Mouse (Mus musculus): ENCODE measurements at regions not wholly inside any gene's neighbourhood (a gene's known extent, or its start where the extent isn't known, plus 50 kb on each side); places are given as distances from the start of the nearest gene placed in this dataset.
"Not testable (repeated sequence)": the region's sequence is repeated elsewhere in the genome, so short reads cannot be mapped to it uniquely, and the experiment has no call there.

DNA sequence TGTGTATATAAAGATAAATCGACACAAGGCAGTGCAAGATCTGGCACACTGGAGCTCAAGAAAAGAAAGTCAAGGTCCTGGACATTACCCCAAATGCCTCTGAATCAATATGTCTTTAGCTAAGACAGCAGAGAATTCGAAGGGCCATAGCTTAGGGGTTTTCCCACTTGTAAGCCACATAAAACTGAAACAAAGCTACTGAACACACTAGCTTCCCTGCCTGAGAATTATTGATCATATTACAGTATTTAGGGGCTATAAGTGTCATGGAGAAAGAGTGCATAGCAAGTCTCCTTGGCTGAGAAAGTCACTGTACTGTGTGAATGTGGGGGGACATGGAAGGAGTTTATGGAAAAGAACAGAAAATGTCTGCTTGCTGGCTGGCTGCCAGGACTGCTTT lies 207.3 kb upstream of the Htr1f start:
- DNase-seq (ENCODE audit: low read depth, low spot score), result no peak

DNA sequence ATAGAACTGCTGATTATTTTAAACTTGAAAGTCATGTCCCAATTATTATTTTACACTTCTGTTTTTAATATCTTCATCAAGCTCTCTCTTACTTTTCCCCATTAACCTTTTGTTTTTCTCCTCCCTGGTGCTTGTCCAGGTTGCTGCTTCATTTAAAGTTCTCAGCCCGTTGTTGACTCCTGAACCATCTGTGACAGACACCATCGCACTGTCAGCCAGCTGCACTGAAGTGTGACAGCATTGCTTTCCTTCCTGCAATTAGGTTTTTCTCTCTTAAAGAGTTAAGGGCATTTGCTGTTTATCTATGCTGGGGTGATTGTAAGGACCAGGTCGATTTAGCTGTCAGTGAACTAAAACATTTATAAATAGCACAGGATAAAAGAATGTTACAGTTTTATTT lies 205.3 kb upstream of the Pou1f1 start:
- no peak for DNase-seq (ENCODE audit: low read depth, low spot score)

DNA sequence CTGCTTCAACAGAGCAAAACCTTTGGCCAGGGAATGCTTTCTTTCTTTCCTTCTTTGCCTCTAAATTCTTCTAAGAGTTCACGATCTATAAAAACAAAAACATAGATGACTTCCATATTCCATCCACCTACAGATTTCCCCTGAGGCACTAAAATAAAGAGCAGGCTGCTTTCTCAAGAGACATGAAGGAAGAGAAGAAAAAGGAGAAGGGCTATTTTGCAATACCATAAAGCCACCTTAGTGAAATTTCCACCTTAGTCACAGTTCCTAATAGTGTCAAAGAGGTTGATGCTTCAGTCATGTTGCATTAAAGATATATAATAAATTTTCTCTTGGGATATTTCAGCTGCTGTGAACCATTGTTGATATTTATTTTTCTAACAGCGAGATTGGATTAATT lies 187.9 kb upstream of the Pou1f1 start:
- no peak for DNase-seq (ENCODE audit: low read depth, low spot score)

DNA sequence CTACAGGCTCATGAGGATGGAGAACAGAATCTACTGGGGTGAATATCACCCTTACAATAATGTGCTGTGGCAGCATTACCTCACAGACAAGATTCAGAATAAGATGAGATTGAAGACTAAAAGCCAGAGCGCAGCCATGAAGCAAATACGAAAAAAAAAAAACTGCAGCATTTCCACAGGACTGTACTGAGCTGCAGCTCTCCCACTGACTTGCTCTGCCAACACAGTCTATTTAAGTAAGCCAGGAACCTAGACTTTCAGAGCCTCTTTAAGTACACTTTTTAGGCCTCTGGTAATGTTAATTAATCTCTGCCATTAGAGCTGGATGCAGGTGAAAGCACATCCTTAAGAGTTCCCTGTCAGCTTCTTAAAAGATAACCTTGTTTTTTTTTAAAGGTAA lies 181.1 kb upstream of the Pou1f1 start:
- DNase-seq (ENCODE audit: low read depth, low spot score), result no peak

DNA sequence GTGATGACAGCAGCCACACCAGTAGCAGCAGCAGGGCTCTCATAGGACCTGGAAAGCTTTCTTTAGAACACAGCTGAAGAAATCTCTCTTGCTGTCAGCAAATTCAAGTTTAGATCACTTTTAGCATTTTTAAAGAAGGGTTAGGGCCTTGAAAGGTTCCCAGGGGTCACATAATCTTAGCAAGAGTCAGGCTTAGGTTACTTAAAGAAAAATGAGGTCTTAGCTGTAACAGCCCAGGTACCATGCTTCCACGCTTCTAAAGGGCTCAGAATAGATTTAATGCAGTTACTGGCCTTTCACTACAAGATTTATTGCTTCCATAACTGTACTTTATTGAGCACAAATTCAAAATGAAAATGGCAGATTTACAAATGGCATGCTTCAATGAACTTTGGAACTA lies 160.4 kb upstream of the Pou1f1 start:
- no peak for DNase-seq (ENCODE audit: low read depth, low spot score)

DNA sequence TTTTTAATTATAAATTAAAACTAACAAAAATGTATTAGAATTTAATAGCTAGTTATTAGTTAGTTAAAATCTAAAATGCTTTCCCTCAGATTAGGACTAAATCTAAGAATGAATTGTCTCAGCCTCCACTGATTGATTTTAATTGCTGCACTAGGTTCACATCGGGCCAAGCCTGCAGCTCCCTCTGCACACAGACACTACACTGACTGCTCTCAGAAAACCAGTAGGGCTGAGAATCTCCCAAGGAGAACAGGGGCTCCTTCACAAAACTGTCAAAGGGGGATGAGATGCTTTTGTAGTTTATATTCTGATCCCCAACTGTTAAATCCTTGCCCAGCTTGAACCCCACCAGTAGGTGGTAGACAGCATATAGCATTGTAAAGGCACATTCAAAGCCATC lies 151.0 kb upstream of the Pou1f1 start:
- no peak for DNase-seq (ENCODE audit: low read depth, low spot score)

DNA sequence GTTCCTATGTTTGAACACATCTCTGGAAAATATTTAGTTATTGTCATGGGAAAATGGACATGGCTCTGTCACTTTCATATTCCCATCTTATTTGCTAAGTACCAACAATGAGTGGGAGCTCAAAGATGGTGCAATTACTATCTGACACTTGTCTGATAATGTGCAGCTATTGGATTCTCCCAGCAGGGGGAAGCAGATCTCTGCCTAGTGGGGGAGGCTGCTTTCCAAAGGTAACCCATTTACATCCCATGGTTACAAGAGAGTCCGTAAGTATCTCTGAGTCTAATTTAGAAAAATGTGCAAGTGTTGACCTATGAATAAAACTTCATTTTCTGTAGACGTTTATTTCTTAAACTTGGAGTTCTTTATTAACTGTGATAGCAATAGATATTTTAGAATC lies 149.4 kb upstream of the Pou1f1 start:
- peak; percentile 3 for DNase-seq (ENCODE audit: low read depth, low spot score)

DNA sequence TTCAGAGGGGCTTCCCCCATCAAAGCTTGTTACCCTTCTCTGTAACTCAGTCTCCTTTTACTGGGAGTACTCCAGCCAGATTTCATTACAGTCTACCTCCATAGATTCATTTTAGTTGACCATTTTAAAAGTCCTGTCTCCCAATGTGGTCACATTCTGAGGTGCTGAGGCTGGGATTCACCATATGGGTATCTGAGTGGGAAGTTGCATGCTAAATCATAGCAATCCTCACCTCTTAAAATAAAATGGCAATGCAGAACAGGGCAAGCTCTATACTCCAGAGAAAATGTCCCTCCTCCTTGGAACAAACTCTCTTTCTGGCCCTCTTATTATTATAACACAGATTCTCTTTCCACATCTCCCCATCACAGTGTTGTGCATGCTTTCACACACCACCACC lies 143.8 kb upstream of the Pou1f1 start:
- DNase-seq (ENCODE audit: low read depth, low spot score), result no peak

DNA sequence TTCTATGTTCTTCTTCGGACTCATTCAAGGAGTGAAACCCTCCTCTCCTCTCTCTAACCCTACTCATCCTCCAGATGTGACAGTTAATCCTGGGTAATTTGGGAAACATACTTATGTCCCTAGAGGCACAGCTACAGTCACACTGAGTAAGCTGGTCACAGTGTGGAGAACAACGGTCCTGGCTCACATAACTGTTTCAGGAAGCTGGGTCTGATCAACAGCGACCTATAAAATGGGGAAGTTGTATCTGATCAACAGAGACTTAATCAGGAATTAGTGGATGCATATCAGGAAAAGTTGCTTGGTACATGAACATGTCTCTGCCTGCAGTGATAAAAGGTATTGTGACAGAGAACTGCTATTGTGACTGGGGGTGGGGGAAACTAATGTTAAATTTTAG lies 142.0 kb upstream of the Pou1f1 start:
- DNase-seq (ENCODE audit: low read depth, low spot score), result no peak

DNA sequence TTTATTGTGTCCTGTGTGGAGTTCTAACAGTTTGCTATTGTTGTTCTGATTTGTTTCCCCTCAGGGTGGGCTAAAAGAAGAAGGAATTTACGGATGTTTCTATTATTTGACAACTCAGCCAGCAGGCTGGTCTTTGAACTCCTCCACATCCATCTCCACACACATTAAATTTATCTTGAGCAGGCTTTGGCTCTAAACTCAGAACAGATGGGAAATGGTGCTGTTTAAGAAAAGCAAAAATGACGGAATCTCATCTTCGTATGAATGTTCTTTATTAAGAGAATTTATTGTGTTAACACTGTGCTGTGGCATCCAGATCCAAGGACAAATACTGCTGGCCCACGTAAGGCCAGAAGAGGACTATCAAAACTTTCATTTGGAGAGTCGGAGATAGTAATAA lies 140.4 kb upstream of the Pou1f1 start:
- DNase-seq (ENCODE audit: low read depth, low spot score), result no peak

DNA sequence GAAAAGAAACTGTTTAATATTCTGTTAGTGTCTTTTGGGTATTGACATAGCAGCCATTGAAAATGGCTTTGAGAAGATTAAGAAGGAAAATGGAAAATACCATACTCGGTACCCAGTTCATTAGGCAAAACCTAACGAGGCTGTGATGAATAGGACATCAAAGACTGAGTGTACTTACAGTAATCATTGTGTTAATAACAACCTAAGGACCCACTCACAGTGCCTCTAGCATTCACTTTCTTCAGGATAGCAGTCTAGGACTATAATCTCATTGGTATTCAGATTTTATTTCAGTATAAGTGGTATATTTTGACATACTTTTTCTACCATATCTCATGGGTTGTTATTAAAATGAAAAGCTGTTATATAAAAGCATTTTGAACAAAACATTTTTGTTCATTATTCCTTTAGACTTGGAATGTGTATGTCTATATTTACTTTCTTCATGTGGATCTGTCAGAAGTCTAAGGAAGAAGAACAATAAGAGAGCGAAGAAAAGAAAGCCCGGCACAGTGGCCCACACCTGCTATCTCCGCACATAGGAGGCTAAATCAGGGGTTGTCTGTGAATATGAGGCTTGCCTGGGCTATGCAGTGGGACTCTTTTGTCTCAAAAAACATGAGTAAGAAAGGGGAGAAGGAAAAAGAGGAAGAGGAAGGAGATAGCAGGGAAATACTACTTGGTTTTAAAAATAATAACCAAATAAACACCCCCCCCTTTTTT lies 116.2 kb upstream of the Pou1f1 start:
- DNase-seq (ENCODE audit: low read depth, low spot score), result no peak

DNA sequence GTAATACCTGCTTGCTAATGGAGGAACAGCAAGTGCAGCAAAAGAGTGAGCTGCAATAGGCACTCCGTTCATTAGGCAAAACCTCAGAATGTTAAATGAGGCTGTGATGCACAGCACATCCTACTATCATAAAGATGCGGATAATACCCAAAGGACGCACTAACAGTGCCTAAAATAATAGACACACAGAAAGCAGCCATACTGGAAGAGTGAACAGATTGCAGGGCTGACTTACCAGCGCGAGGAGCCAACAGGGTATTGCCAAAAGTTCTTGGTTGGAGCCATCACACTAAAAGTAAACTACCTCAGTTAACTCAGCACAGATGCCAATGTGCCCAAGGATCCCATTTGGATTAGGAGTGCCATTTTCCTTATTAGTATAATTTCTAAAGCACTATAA lies 115.5 kb upstream of the Pou1f1 start:
- no peak for DNase-seq (ENCODE audit: low read depth, low spot score)

DNA sequence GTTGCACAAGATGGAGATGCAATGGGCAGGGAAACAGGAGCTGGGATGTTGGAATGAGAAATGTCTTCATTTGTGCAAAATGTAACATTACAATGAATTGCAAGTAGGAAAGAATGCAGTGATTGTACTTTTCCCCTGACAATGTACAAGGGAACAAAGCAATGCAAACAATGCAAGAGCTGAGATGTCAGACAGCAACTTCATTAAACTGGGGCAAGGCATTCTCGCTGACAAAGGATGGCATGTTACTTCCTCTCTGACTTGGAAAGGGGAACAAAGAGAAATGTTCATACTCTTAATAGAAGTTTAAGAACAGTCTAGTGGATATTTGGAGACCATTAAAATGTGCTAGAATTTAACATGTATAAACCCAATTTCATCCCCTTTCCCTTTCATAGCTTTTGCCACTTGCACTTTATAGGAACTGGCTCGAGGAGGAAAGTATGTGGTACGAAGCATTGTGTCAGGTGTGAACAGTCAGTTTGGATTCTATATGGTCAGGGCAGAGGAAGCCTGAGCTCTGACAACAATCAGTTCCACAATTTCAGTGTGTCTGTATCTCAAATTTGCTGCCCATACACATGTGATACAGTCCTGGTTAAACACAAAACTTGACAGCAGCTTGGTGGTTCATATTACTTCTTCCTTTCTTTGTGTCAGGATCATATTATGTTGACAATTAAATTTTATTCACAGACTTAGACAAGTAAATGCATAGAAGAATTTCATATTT lies 114.3 kb upstream of the Pou1f1 start:
- no peak for DNase-seq (ENCODE audit: low read depth, low spot score)

DNA sequence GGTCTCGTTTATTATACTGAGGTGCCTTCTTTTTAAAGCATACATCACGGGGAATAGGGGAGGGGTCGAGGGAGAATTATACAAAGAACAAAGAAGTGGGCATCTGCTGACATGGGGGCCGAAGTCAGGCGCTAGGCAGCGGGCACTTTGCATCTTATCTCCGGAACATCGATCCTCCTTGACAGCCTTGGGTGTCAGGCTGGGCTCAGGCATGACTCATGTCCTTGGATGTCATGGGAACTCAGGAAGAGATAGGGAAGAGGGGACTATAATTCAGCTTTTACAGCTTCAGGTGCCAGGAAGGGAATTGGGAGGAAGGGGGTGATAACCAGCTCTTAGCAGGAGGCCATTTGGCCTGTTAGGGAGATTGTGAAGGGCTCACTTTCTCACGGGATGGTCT lies 88.3 kb upstream of the Pou1f1 start:
- not testable (repeated sequence) for DNase-seq (ENCODE audit: low read depth, low spot score)

DNA sequence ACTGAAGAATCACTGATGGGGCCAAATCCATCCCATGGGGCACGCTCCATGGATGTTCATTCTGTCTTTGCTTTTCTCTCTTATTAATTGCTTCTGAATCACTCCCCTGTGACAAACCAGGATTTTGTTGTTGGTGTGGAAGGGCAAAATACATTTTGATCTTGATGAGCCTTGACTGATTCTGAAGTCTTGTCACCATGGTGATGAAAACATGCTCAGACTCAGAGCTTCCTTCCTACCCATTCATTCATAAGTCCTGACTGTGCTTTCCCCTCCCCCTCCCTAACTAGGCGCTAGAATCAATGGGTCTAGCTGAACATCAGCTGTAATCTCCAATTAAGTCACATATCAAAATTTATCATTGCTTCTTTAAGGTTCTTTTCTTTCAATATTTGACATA lies 84.2 kb upstream of the Pou1f1 start:
- no peak for DNase-seq (ENCODE audit: low read depth, low spot score)

DNA sequence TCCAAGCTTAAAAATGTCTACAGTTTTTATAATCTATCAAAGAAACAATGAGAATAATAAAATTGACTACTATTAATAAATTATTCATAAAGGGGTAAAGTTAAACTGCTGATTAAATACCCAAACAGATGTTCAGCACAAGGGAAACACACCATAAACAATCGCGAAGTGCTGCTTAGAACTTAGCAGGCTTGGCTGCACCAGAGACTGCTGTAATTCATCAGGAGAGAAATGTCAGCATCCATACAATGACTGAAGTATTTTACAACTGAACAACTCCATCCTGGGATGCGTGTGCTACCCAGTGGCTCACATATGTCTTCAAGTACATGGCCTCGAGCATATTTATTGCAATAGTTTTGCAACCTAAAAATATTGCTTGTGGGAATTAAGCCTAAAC lies 78.4 kb upstream of the Pou1f1 start:
- DNase-seq (ENCODE audit: low read depth, low spot score), result no peak

DNA sequence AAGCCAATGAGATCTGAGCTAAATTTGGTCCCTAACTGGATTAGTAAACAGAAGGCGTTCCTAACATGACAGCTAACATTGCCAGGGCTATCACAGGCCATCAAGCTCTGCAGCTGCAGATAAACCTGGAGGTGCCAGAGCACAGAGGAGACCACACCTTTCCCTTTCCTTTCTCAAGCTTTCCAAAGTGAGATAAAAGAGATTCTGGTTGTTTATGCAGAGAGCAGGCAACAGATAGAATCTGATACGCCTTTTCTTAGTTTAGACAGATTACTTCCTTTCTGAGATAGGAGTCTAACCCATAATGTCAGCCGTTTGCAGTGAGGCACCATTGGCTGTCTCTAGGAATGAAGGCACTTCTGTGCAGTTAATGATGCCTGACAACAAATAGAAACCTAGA lies 71.5 kb upstream of the Pou1f1 start:
- no peak for DNase-seq (ENCODE audit: low read depth, low spot score)

DNA sequence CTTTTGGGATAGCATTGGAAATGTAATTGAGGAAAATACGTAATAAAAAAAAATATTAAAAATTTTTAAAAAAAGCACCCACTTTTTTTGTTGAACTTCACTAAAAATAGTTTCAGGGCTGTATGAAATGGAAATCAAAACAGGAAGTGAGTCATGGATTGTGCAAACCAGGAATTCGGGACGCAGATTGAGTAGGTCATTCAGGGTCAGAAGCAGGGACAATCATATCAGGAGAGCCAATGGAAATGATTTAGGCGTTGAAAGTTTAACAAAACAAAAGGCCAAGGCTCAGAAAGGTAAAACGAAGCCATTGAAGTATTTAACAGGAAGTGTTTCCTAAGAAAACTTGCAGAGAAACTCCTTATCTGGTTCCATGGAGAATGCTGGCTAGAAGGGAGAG lies 69.6 kb upstream of the Pou1f1 start:
- DNase-seq (ENCODE audit: low read depth, low spot score), result no peak

DNA sequence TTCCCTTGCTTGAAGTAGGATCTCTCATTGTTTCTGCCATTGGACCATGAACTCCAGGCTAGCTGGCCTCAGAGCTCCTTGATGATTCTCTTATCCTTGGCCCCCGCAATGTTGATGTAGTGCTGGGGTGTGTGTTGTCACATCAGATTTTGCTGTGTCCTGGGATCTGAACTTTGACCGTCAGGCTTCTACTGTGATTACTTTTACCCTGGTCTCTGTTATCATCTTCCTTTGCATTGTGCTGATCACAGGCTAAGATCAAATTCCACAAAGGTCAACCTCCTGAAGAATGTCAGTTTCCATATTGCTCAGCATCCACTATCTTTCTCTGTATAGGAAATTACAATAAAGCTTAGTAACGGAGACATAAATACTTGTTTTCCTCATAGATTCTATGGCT lies 68.4 kb upstream of the Pou1f1 start:
- no peak for DNase-seq (ENCODE audit: low read depth, low spot score)

DNA sequence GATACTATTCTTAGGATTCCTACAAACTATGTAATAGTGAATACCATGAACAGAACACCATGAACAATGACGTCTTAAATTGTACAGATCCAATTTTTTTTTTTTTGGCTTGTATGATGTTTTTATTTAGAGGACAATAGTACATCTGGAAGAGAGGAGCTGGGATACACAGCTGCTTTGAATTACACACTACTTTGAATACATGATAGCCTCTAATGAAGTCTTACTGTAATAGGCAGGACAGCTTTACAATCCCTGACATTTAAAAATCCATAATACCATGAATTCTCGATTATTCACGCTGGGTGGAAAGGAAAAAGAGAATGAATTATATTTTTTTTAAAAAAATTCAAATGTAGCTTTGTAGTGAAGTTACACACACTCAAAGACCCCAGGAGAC lies 63.4 kb upstream of the Pou1f1 start:
- not testable (repeated sequence) for DNase-seq (ENCODE audit: low read depth, low spot score)

DNA sequence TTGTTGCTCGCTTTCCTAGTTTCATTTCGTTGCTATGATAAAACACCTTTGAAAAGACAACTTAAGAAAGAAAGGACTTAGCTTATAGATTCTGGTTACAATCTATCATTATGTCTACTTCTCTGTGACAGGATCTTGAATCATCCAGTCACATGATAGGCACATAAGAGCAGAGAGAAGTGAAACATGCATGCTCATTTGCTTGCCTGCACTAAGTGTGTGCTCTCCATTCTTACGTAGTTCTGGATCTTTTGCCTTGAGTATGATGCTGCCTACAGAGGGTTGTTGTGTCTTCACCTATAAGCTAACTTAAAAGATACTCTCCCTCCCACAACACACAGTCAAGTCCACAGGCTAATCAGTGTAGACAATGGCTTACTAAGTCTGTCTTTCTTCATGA lies 62.1 kb upstream of the Pou1f1 start:
- DNase-seq (ENCODE audit: low read depth, low spot score), result no peak

DNA sequence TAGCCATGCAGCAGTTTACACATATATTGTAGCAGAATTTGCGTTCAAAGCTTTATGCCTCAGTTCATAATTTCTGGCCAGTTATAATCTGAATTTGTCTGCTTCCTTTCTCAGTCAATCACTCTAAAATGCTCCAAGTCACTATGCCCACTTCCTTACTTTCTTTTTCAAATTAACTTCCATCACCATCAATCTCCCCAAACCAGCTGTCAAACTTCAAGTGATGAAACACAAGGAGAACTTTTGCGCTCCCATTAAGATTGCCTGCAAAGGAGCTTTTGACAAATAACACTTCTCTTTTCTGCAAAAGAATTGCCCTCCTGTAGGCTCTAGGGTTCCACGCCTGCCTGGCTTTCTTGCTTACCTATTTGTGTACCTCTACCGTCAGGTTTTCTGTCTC lies 50.6 kb upstream of the Pou1f1 start:
- DNase-seq (ENCODE audit: low read depth, low spot score), result no peak

Measured in WW6 (cell line).